Mouse (Mus musculus) forebrain, embryonic 11.5 days (tissue): Measurements from ENCODE around the gene Tgfbi. TPM values are rescaled to one million over a fixed set of nuclear protein-coding genes. Genes with fewer than 3 reads are reported as not detected.

Experiments used
- ATAC-seq: fragments of 200-750 bp; cut with Nextera tagmentation; replicated peaks from 2 replicates; pipeline ENCODE4 v1.8.0; 2017; ENCODE audit warnings: moderate TSS enrichment; ENCODE audit not compliant: low FRiP score
- DNase-seq: peaks from one replicate; pipeline ENCODE4 v3.0.0-alpha.2; 2017; ENCODE audit warnings: low spot score
- H3K27ac ChIP-seq: fragments of 300-500 bp; sonication (generic); 2 replicates; pipeline ENCODE4 v1.5.1; 2014; ENCODE audit warnings: low read depth, low read length
- H3K27me3 ChIP-seq: fragments of 300-500 bp; sonication (generic); 2 replicates; pipeline ENCODE4 v1.6.1; 2014; ENCODE audit warnings: mild to moderate bottlenecking, low read length, mixed read lengths; ENCODE audit not compliant: control insufficient read depth, insufficient read depth
- H3K36me3 ChIP-seq: fragments of 300-500 bp; sonication (generic); 2 replicates; pipeline ENCODE4 v1.6.1; 2014; ENCODE audit warnings: mild to moderate bottlenecking, low read length, moderate library complexity, mixed read lengths; ENCODE audit not compliant: control insufficient read depth, insufficient read depth
- H3K4me1 ChIP-seq: fragments of 300-500 bp; sonication (generic); replicated peaks from 2 replicates; pipeline ENCODE4 v1.6.1; 2014; ENCODE audit warnings: low read length, mixed read lengths; ENCODE audit not compliant: control insufficient read depth, insufficient read depth
- H3K4me2 ChIP-seq: fragments of 300-500 bp; sonication (generic); 2 replicates; pipeline ENCODE4 v1.6.1; 2014; ENCODE audit warnings: low read depth, mild to moderate bottlenecking, low read length, moderate library complexity, mixed read lengths; ENCODE audit not compliant: severe bottlenecking
- H3K4me3 ChIP-seq: fragments of 300-500 bp; sonication (generic); 2 replicates; pipeline ENCODE4 v1.5.1; 2014; ENCODE audit warnings: low read depth, low read length
- H3K9ac ChIP-seq: fragments of 300-500 bp; sonication (generic); 2 replicates; pipeline ENCODE4 v1.6.1; 2014; ENCODE audit warnings: low read length
- H3K9me3 ChIP-seq: fragments of 300-500 bp; sonication (generic); 2 replicates; pipeline ENCODE4 v1.6.1; 2016; ENCODE audit warnings: low read length, mixed read lengths; ENCODE audit not compliant: control insufficient read depth
- WGBS: fragments of 180-500 bp; shearing (Covaris S2); extraction: QIAGEN DNeasy Blood & Tissue Kit; methylation state at CpG from one replicate; pipeline ENCODE4 v1.1.7; 2014; 5-methylcytosine and 5-hydroxymethylcytosine counted together
- polyA plus RNA-seq: library from polyadenylated mRNA; unstranded; fragments of >200 nt; fragmentation: Nextera tagmentation; extraction: Ambion mirVana; gene quantifications from 2 replicates; pipeline ENCODE4 v1.2.1, GENCODE M21; 2014

Gene Tgfbi
- polyA plus RNA-seq, 1 experiment from 2014 or later, result 26.2 TPM

DNA sequence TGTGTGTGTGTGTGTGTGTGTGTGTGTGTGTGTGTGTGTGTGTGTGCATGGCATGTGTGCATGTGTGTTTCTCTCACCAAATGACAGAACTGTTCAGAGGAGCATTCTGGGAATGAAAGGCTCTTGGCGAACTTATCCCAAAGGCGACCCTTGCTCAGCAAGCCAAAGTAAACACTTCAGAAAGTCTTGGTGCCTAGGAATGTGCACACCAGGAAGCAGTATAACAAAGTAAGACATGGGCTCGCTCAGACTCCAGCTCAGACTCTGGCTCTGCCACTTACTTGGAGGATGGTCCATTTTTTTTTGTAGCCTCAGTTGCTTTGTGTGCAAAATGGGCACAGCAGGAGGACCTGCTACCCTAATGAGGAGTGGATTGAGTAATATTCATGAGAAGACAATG, 5.4 kb downstream of the Tgfbi start:
- H3K9me3 ChIP-seq, result no peaks in the 10 kb centered on the region
- H3K9ac ChIP-seq, result no peak overlapping the region
- 0 out of 2 replicates have a peak, but pooled peaks cover 5% of the 10 kb centered on the region for H3K27me3 ChIP-seq
- no peaks in the 10 kb centered on the region for H3K36me3 ChIP-seq
- DNase-seq, result no peak
- 0 out of 2 replicates have a peak, but pooled peaks cover 4% of the 10 kb centered on the region for H3K4me1 ChIP-seq
- no peak overlapping the region for H3K27ac ChIP-seq
- no peak overlapping the region for H3K4me3 ChIP-seq
- WGBS, result 78% methylated on average over 3 of the region's 3 CpGs
- ATAC-seq, result no peak
- H3K4me2 ChIP-seq, result no peak overlapping the region

DNA sequence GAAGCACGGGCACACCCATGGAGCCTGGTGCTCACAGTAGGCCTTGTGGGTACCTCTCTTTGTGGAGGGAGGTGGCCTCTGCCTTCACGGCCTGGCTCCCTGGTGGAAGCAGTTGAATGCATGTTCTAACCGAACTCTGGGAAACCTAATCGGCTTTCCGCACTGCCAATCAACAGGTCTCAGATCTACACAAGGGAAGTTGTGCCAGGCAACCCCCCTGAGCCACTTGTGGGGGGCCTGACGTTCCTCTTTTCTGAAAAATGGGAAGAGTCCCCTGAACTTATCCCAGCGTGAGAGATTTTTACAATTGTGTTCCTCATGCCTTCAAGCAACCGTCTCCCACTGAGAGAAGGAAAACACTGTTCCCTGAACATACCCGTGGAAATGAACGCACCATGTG, 5.9 kb downstream of the Tgfbi start:
- Histone ChIP-seq H3K4me2 (no peak overlapping the region), H3K27me3 (0 out of 2 replicates have a peak, but pooled peaks cover 4% of the 10 kb centered on the region), H3K4me1 (0 out of 2 replicates have a peak, but pooled peaks cover 4% of the 10 kb centered on the region), H3K27ac (no peak overlapping the region), H3K4me3 (no peak overlapping the region), H3K9me3 (no peaks in the 10 kb centered on the region), H3K36me3 (no peaks in the 10 kb centered on the region), H3K9ac (no peak overlapping the region)
- WGBS, result 68% methylated on average over 10 of the region's 10 CpGs
- ATAC-seq (no peak), DNase-seq (no peak)

DNA sequence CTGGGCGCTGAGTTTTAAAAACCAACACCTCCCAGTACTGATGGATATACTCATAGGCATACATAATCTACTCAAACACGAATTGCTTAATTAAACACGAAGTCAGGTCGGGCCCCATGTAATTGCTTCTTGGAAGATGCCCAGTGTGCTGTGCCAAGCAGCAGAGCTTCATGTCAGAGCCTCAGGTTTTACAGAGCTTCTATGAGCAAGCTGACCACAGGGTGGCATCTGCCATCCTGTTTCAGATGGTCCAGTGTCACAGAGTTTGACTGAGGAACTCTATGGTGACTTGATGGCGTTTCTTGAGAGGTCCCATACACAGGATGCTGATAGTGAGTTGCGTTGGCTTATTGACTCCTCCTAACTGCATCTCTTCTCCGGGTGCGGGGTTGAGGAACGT, 6.5 kb downstream of the Tgfbi start:
- H3K4me2 ChIP-seq, result no peak overlapping the region
- no peaks in the 10 kb centered on the region for H3K36me3 ChIP-seq
- no peak for ATAC-seq
- no peaks in the 10 kb centered on the region for H3K9me3 ChIP-seq
- no peak for DNase-seq
- H3K27ac ChIP-seq, result no peak overlapping the region
- 0 out of 2 replicates have a peak, but pooled peaks cover 4% of the 10 kb centered on the region for H3K4me1 ChIP-seq
- H3K9ac ChIP-seq, result no peak overlapping the region
- no peak overlapping the region for H3K4me3 ChIP-seq
- 75% methylated on average over 9 of the region's 9 CpGs for WGBS
- no peaks in the 10 kb centered on the region for H3K27me3 ChIP-seq

DNA sequence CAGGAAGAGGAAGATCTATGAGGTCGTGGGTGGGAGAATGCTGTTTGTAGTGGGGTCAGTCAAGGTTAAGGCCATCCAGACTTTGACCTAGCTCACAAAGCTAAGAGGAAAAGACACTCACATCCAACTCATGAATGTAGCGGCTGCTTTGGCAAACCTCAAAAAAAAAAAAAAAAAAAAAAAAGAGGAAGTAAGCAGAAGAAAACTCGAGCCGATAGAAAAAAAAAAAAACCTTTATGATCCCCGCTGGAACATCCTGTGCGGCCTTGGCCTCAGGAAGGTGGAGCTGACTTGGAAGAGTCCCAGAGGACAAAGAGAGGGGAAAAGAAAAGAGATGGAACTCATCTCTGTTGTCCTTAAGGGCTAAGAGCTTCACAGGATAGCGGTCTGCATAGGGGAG, 7.1 kb downstream of the Tgfbi start:
- no peak for ATAC-seq
- H3K36me3 ChIP-seq, result no peaks in the 10 kb centered on the region
- H3K4me3 ChIP-seq, result no peak overlapping the region
- no peaks in the 10 kb centered on the region for H3K27me3 ChIP-seq
- 0 out of 2 replicates have a peak, but pooled peaks cover 4% of the 10 kb centered on the region for H3K4me1 ChIP-seq
- 75% methylated on average over 7 of the region's 7 CpGs for WGBS
- no peak overlapping the region for H3K4me2 ChIP-seq
- no peak overlapping the region for H3K9ac ChIP-seq
- no peak for DNase-seq
- H3K9me3 ChIP-seq, result no peaks in the 10 kb centered on the region
- no peak overlapping the region for H3K27ac ChIP-seq

DNA sequence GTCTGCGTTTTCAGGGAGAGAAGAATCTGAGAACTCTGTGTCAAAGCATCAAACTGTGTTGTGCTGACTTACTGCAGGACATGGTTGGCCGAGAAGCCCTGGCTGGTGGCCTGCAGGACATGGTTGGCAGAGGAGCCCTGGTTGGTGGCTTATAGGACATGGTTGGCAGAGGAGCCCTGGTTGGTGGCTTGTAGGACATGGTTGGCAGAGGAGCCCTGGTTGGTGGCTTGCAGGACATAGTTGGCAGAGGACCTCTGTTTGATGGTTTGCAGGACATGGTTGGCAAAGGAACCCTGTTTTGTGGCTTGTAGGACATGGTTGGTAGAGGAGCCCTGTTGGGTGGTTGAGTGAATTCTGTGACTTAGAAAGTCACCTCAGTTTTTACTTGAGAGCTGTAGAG, 7.9 kb downstream of the Tgfbi start:
- Histone ChIP-seq H3K27me3 (no peaks in the 10 kb centered on the region), H3K9me3 (no peaks in the 10 kb centered on the region), H3K9ac (no peak overlapping the region), H3K4me1 (0 out of 2 replicates have a peak, but pooled peaks cover 4% of the 10 kb centered on the region), H3K4me3 (no peak overlapping the region), H3K27ac (no peak overlapping the region), H3K4me2 (no peak overlapping the region), H3K36me3 (no peaks in the 10 kb centered on the region)
- 89% methylated on average over 2 of the region's 2 CpGs for WGBS
- no peak for DNase-seq
- ATAC-seq, result no peak

DNA sequence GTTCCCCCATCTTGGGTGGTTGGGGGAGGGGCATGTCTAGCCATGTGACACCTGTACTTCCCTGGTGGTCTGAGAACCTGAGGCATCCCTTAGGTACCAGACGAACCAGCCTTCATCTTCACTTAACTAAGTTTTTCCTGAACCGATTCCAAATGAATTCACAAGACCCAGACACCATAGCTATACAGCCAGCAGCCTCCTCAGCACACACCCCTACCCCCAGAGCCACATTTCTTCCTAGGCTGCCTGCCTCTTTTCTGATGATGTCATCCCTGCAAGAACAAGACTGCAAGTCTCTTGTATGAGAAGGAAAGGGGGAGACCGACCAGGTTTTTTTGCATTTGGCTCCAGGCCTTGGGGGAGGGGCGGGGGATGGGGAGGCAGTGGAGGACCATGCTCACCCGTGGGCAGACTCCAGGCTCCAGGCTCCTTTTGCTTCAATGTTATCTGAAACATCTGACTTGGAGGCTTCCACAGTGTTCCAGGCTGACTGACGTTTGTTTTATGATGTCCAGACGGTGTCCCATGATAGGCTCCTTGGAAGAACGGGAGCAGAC, 13.0 kb downstream of the Tgfbi start:
- 59% methylated on average over 8 of the region's 8 CpGs for WGBS
- Histone ChIP-seq H3K4me3 (no peak overlapping the region), H3K27me3 (no peaks in the 10 kb centered on the region), H3K27ac (no peak overlapping the region), H3K9me3 (no peaks in the 10 kb centered on the region), H3K9ac (no peak overlapping the region), H3K4me2 (no peak overlapping the region), H3K36me3 (no peaks in the 10 kb centered on the region), H3K4me1 (0 out of 2 replicates have a peak, but pooled peaks cover 1% of the 10 kb centered on the region)
- ATAC-seq (no peak), DNase-seq (no peak)

DNA sequence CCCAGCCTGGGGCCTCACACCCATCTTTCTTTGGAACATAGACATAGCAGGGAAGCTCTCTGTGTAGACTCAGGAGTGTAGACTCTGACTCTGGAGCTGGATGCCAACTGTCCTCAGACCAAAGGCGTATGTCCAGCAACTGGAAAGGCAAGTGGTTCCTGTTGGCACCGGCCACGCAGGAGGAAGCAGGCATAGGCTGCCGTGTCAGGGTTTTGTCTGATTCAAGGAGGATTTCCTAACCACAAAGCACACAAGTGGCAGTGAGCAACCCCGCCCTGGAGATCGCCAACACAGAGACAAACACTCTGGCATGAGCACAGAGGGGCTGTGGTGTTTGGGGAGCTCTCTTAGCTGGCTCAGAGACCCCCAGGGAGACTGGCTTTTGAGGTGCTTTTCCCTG, 17.2 kb downstream of the Tgfbi start:
- DNase-seq (no peak), ATAC-seq (no peak)
- no peak overlapping the region for H3K4me3 ChIP-seq
- H3K9ac ChIP-seq, result no peak overlapping the region
- H3K9me3 ChIP-seq, result no peaks in the 10 kb centered on the region
- no peak overlapping the region for H3K4me2 ChIP-seq
- H3K27me3 ChIP-seq, result no peaks in the 10 kb centered on the region
- no peak overlapping the region for H3K27ac ChIP-seq
- H3K4me1 ChIP-seq, result 0 out of 2 replicates have a peak, but pooled peaks cover 1% of the 10 kb centered on the region
- 80% methylated on average over 6 of the region's 6 CpGs for WGBS
- no peaks in the 10 kb centered on the region for H3K36me3 ChIP-seq

DNA sequence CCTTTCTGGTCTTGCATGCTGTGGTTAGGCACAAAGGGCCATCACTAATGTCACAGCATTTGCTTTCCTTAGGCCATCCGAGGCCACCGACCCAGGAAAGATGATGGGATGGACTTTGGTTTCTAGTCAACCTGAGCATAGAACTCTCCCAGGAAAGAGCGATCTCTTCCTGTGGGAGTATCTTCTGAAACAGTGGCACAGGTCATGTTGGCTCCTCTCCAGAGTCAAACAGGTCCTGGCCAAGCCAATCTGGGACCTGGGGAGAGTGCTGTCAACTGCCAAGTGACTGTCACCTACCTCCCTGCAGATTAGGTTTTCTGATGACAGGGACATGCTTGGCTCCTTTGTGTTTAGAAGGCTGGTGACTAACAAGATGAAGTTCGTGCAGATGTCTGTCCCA, 20.8 kb downstream of the Tgfbi start:
- Histone ChIP-seq H3K27me3 (no peaks in the 10 kb centered on the region), H3K36me3 (no peaks in the 10 kb centered on the region), H3K27ac (no peak overlapping the region), H3K9me3 (no peaks in the 10 kb centered on the region), H3K4me1 (0 out of 2 replicates have a peak, but pooled peaks cover 2% of the 10 kb centered on the region), H3K4me3 (no peak overlapping the region), H3K9ac (no peak overlapping the region), H3K4me2 (no peak overlapping the region)
- no peak for DNase-seq
- 90% methylated on average over 4 of the region's 4 CpGs for WGBS
- ATAC-seq, result no peak

DNA sequence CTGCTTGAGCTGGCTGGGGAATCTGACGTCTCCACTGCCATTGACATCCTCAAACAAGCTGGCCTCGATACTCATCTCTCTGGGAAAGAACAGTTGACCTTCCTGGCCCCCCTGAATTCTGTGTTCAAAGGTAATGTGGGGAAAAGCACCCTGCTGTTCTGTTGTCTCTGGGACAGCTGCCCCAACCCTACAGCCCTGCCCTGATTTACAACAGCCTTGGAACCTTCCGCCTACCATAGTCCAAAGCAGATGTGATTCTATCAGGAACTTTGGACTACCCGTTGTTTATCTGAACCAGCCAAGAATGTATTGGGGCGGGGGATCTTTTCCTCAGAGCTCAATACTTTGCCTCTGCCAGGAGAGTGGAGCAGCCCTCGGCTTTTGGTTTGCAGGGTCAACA, 21.2 kb downstream of the Tgfbi start:
- Histone ChIP-seq H3K27ac (no peak overlapping the region), H3K9me3 (no peaks in the 10 kb centered on the region), H3K4me3 (no peak overlapping the region), H3K4me1 (0 out of 2 replicates have a peak, but pooled peaks cover 2% of the 10 kb centered on the region), H3K4me2 (no peak overlapping the region), H3K27me3 (no peaks in the 10 kb centered on the region), H3K9ac (no peak overlapping the region), H3K36me3 (no peaks in the 10 kb centered on the region)
- DNase-seq (no peak), ATAC-seq (no peak)
- 61% methylated on average over 6 of the region's 6 CpGs for WGBS
